ENCODE assay signal across 8 mouse cellular contexts in the genomic region with DNA sequence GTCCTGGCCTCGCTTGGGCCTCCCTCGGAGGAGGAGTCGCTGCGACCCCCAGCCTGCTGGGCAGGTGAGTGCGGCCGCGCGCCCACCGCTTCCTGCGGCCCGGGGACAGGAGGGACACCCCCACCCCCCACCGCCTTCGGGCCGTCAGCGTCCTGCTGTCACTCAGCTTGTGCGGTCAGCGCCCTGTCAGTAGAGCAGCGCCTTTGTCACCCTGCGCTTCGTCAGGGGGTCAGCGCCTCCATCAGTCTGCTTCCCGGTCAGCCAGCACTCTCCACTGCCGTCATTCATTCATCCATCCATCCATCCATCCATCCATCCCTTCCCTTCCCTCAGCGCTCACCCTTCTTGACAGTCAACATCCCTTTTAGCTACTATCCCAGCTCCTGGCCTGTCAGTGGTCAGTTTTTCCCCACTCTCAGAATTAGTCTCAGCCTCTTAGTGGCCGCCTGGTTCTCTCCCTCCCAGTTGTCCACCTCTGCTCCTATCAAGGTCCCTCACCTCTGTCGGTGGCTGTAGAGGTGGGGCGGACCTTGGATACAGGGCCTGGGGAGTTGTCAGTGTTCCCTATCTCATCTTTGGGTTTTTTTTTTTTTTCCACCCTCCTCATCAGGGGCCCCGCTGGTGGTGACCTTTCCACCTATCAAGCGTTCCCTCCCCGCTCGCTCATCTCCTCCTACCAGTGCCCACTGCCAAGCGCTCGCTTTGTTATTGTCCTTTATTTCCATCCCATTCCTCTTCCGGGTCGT. TPM values are rescaled to one million over a fixed set of nuclear protein-coding genes. Genes with fewer than 3 reads are reported as not detected.
DNase-seq lines count a peak whose midpoint lies in the region; ATAC-seq and TF ChIP-seq lines count a peak whose summit lies in the region.

No protein-coding gene starts in this region.

- peaks cover 68% of the 10 kb centered on the region for H3K4me1 ChIP-seq in erythroblast, embryonic 14.5 days (ENCODE audit: control insufficient read depth)
- peaks cover 33% of the 10 kb centered on the region for H3K4me1 ChIP-seq in hindbrain, embryonic 15.5 days (replicated peaks)
- H3K4me1 ChIP-seq in liver, embryonic 13.5 days (replicated peaks) = peaks cover 65% of the 10 kb centered on the region

- POLR2A ChIA-PET in Patski (lab: Charles Lee) = interaction anchor here (0.6 to 3.3 kb wide), 4 partner anchors 16 to 111 kb away, joined by 3 to 13 read pairs (median 4); partner anchors contain the start of genes Dennd6b and Hdac10

- H3K27me3 ChIP-seq in Patski = no peaks in the 10 kb centered on the region
- H3K27me3 ChIP-seq in erythroblast, embryonic 14.5 days (ENCODE audit: control insufficient read depth) = no peaks in the 10 kb centered on the region
- H3K27me3 ChIP-seq in hindbrain, embryonic 15.5 days = no peaks in the 10 kb centered on the region
- H3K27me3 ChIP-seq in liver, embryonic 13.5 days = no peaks in the 10 kb centered on the region

- H3K9ac ChIP-seq in hindbrain, embryonic 15.5 days = peak overlapping the region; percentile 90
- H3K9ac ChIP-seq in liver, embryonic 13.5 days = peak overlapping the region; percentile 100

- peak; percentile 34 for DNase-seq in layer of hippocampus, adult 9-11 months
- DNase-seq in layer of hippocampus, adult 11-12 months (ENCODE audit: low spot score) = no peak
- no peak for DNase-seq in Patski (ENCODE audit: low read depth, low spot score)
- peak; percentile 66 for DNase-seq in liver, embryonic 13.5 days
- peak; percentile 20 for DNase-seq in neural tube, embryonic 10.5 days (ENCODE audit: extremely low spot score, low spot score)

- CTCF ChIA-PET in Patski (lab: Charles Lee) = interaction anchor here (0.8 to 3.2 kb wide), 5 partner anchors 16 to 106 kb away, joined by 3 to 12 read pairs (median 4); partner anchors contain the start of gene Dennd6b

- peaks cover 28% of the 10 kb centered on the region for H3K36me3 ChIP-seq in erythroblast, embryonic 14.5 days (ENCODE audit: control insufficient read depth)
- peaks cover 15% of the 10 kb centered on the region for H3K36me3 ChIP-seq in hindbrain, embryonic 15.5 days
- peaks cover 12% of the 10 kb centered on the region for H3K36me3 ChIP-seq in liver, embryonic 13.5 days

- peak overlapping the region; percentile 100 for H3K4me3 ChIP-seq in erythroblast, embryonic 14.5 days (replicated peaks)
- peak overlapping the region; percentile 86 for H3K4me3 ChIP-seq in hindbrain, embryonic 15.5 days
- peak overlapping the region; percentile 99 for H3K4me3 ChIP-seq in liver, embryonic 13.5 days (replicated peaks)

- H3K9me3 ChIP-seq in erythroblast, embryonic 14.5 days (ENCODE audit: control insufficient read depth, low read length) = peaks cover 4% of the 10 kb centered on the region
- H3K9me3 ChIP-seq in hindbrain, embryonic 15.5 days = no peaks in the 10 kb centered on the region
- H3K9me3 ChIP-seq in liver, embryonic 13.5 days (replicated peaks) = no peaks in the 10 kb centered on the region

- H3K4me2 ChIP-seq in hindbrain, embryonic 15.5 days = peak overlapping the region; percentile 88
- H3K4me2 ChIP-seq in liver, embryonic 13.5 days = peak overlapping the region; percentile 76

- no peak for TF ChIP-seq CTCF in Patski (IDR thresholded peaks at IDR 0.05)

- WGBS in hindbrain, embryonic 15.5 days = 1% methylated on average over 35 of the region's 35 CpGs
- under 1% methylated on average over 35 of the region's 35 CpGs for WGBS in liver, embryonic 13.5 days (ENCODE audit: insufficient replicate concordance)

- in situ Hi-C loops in Patski (cut with MboI; ENCODE audit: low pct_unique_long_range_greater_than_20kb) = no loop called here

- peak; percentile 13 for ATAC-seq in Patski
- ATAC-seq in hindbrain, embryonic 15.5 days (ENCODE audit: low FRiP score, low read depth) = no peak; the same call in none of the 2 replicates
- peak; percentile 65 for ATAC-seq in liver, embryonic 13.5 days (ENCODE audit: low read depth)
- no peak for ATAC-seq in megakaryocyte progenitor cell, adult 5-6 weeks (replicated peaks; ENCODE audit: poor library complexity)

- peak overlapping the region; percentile 91 for H3K27ac ChIP-seq in hindbrain, embryonic 15.5 days (replicated peaks)
- peak overlapping the region; percentile 98 for H3K27ac ChIP-seq in liver, embryonic 13.5 days

RNA-seq across cellular contexts. Expression of gene Ppp6r2, which starts 0.5 kb away (rescaled TPM):
- 37.2 TPM for polyA plus RNA-seq in Patski (2021)
- polyA plus RNA-seq in erythroblast, embryonic 14.5 days (2012) = 9.5 and 14.5 TPM in 2 replicates
- polyA plus RNA-seq in hindbrain, embryonic 15.5 days (2015; fragmentation: Nextera tagmentation; extraction: Ambion mirVana) = 71.3 and 73.4 TPM in 2 replicates
- 16.2 and 17.1 TPM in 2 replicates for polyA plus RNA-seq in liver, embryonic 13.5 days (2015; fragmentation: Nextera tagmentation; extraction: Ambion mirVana)
- 8.5 and 11.8 TPM in 2 replicates for total RNA-seq in megakaryocyte progenitor cell, adult 5-6 weeks (2015)
- total RNA-seq in megakaryocyte progenitor cell, adult 5-6 weeks (2017) = 9.8 and 11.2 TPM in 2 replicates

RNA-seq across cellular contexts. Expression of gene Dennd6b, which starts 15.6 kb away (rescaled TPM):
- polyA plus RNA-seq in Patski (2021) = 11.3 TPM
- 0.62 and 0.88 TPM in 2 replicates for polyA plus RNA-seq in erythroblast, embryonic 14.5 days (2012)
- polyA plus RNA-seq in hindbrain, embryonic 15.5 days (2015; fragmentation: Nextera tagmentation; extraction: Ambion mirVana) = 80.4 and 93.7 TPM in 2 replicates
- polyA plus RNA-seq in liver, embryonic 13.5 days (2015; fragmentation: Nextera tagmentation; extraction: Ambion mirVana) = 3.0 and 3.2 TPM in 2 replicates
- total RNA-seq in megakaryocyte progenitor cell, adult 5-6 weeks (2015) = 1.6 and 2.4 TPM in 2 replicates
- 1.3 and 2.5 TPM in 2 replicates for total RNA-seq in megakaryocyte progenitor cell, adult 5-6 weeks (2017)

RNA-seq across cellular contexts. Expression of gene Plxnb2, which starts 31.3 kb away (rescaled TPM):
- 444 TPM for polyA plus RNA-seq in Patski (2021)
- 0.86 and 1.1 TPM in 2 replicates for polyA plus RNA-seq in erythroblast, embryonic 14.5 days (2012)
- polyA plus RNA-seq in hindbrain, embryonic 15.5 days (2015; fragmentation: Nextera tagmentation; extraction: Ambion mirVana) = 90.7 and 105 TPM in 2 replicates
- 20.2 and 21.2 TPM in 2 replicates for polyA plus RNA-seq in liver, embryonic 13.5 days (2015; fragmentation: Nextera tagmentation; extraction: Ambion mirVana)
- total RNA-seq in megakaryocyte progenitor cell, adult 5-6 weeks (2015) = 12.1 and 12.6 TPM in 2 replicates
- 9.3 and 14.5 TPM in 2 replicates for total RNA-seq in megakaryocyte progenitor cell, adult 5-6 weeks (2017)

Comparison
In these comparisons a context has a peak if more than half of its experiments do, and no peak if none do; other contexts are left out.
1. DNase-seq: peak in layer of hippocampus, adult 9-11 months (single experiment), liver, embryonic 13.5 days (single experiment) and neural tube, embryonic 10.5 days (single experiment); none in layer of hippocampus, adult 11-12 months (single experiment) and Patski (single experiment).
2. ATAC-seq: peak in Patski (single experiment) and liver, embryonic 13.5 days (single experiment); none in hindbrain, embryonic 15.5 days (single experiment) and megakaryocyte progenitor cell, adult 5-6 weeks (single experiment).
3. RNA of gene Plxnb2, which starts 31.3 kb away (polyA plus RNA-seq): 444 TPM in Patski (single experiment), 90.7 to 105 TPM in hindbrain, embryonic 15.5 days and 20.2 to 21.2 TPM in liver, embryonic 13.5 days; 0.86 to 1.1 TPM in erythroblast, embryonic 14.5 days; every median in the first group is over 10 times any median in the second.
4. Peak in every context shown above with its lines, with median percentiles within 50 percentile points of each other: H3K4me3 ChIP-seq.